Mouse (Mus musculus) brain, embryonic 14.5 days (tissue): ENCODE data around the gene D7Ertd443e. TPM values are rescaled to one million over a fixed set of nuclear protein-coding genes. Genes with fewer than 3 reads are reported as not detected.

Experiments used
- DNase-seq: peaks from one replicate; pipeline ENCODE4 v3.0.0-alpha.2; 2011; ENCODE audit warnings: low read depth
- CTCF ChIP-seq: fragments of 200-500 bp; IDR thresholded peaks from 2 replicates; pipeline ENCODE4 v1.5.1; 2012; ENCODE audit warnings: inconsistent platforms, mild to moderate bottlenecking, moderate library complexity, borderline replicate concordance; ENCODE audit not compliant: insufficient read depth, insufficient read length; ENCODE audit errors: extremely low read depth
- POLR2A ChIP-seq: fragments of 200-500 bp; IDR thresholded peaks from 2 replicates; pipeline ENCODE4 v1.6.1; 2012; ENCODE audit warnings: mild to moderate bottlenecking, inconsistent platforms, borderline replicate concordance; ENCODE audit not compliant: poor library complexity, insufficient read depth, insufficient read length, severe bottlenecking; ENCODE audit errors: extremely low read depth
- polyA plus RNA-seq: library from polyadenylated mRNA; depleted of rRNA; stranded (reverse); fragments of >200 nt; gene quantifications from 2 replicates; pipeline ENCODE4 v1.2.3, GENCODE M21; 2012

The D7Ertd443e gene
- polyA plus RNA-seq, 1 experiment, result 0.36 TPM

- TF ChIP-seq CTCF, result no peak
- no peak for TF ChIP-seq POLR2A
- no peak for DNase-seq
Observed at GRCm38 (mm10) chr7:134265783-134266182, 119.7 kb downstream of the D7Ertd443e start.

- DNase-seq, result peak; percentile 67
- TF ChIP-seq CTCF, result peak; percentile 74; the same call in 1 of the 2 replicates
- TF ChIP-seq POLR2A, result no peak
Observed at GRCm38 (mm10) chr7:134263146-134263906, 122.1 kb downstream of the D7Ertd443e start.

- DNase-seq, result peak; percentile 29
Observed at GRCm38 (mm10) chr7:134261003-134261701, 124.3 kb downstream of the D7Ertd443e start.

GRCm38 (mm10) chr7:134250273-134250870, 135.1 kb downstream of the D7Ertd443e start:
- DNase-seq, result no peak
- TF ChIP-seq CTCF (no peak), POLR2A (no peak)

More at GRCm38 (mm10) chr7:134261003-134261701, 124.3 kb downstream of the D7Ertd443e start:
- TF ChIP-seq POLR2A (no peak), CTCF (no peak)

- no peak for DNase-seq
- TF ChIP-seq CTCF (no peak), POLR2A (no peak)
Observed at GRCm38 (mm10) chr7:134248041-134248440, 137.4 kb downstream of the D7Ertd443e start.

- DNase-seq, result no peak
- TF ChIP-seq POLR2A (no peak), CTCF (no peak)
Observed at GRCm38 (mm10) chr7:134246624-134247023, 138.8 kb downstream of the D7Ertd443e start.

GRCm38 (mm10) chr7:134242773-134243172, 142.7 kb downstream of the D7Ertd443e start:
- TF ChIP-seq CTCF (no peak), POLR2A (no peak)

GRCm38 (mm10) chr7:134241212-134241611, 144.2 kb downstream of the D7Ertd443e start:
- TF ChIP-seq CTCF (no peak), POLR2A (no peak)
- DNase-seq, result no peak

More at GRCm38 (mm10) chr7:134242773-134243172, 142.7 kb downstream of the D7Ertd443e start:
- DNase-seq, result no peak

- DNase-seq, result no peak
- no peak for TF ChIP-seq POLR2A
- no peak for TF ChIP-seq CTCF
Observed at GRCm38 (mm10) chr7:134240579-134240978, 144.9 kb downstream of the D7Ertd443e start.

GRCm38 (mm10) chr7:134238863-134239262, 146.6 kb downstream of the D7Ertd443e start:
- DNase-seq, result no peak
- TF ChIP-seq POLR2A (no peak), CTCF (no peak; the same call in 1 of the 2 replicates)

- DNase-seq, result no peak
- no peak for TF ChIP-seq CTCF
- no peak for TF ChIP-seq POLR2A
Observed at GRCm38 (mm10) chr7:134237356-134237755, 148.1 kb downstream of the D7Ertd443e start.
